Mouse (Mus musculus): Measurements from ENCODE around the gene Smim11.

DNA sequence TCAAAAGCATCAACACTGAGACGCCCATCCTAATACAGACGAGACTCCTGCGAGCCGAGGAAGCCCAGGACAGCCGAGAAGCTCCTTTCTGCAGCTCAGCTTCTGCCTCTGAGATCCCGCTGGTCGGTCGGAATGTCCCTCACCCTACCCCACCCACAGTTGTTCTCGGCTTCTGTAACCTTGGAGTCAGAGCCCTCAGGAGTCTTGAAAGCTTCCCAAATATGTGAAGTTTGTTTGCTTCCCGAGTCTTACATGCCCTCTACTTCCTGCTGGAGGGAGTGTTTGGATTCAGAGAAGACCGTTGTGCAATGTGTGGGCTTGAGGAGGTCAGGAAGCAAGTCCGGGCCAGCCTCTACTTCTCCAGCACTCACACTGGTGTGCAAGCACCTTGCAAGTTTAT, 33.2 kb upstream of the Smim11 start:
- TF ChIP-seq EP300 (IDR thresholded peaks at IDR 0.05; ENCODE audit: low read depth) = no peak
- TF ChIP-seq CTCF (IDR thresholded peaks at IDR 0.05; ENCODE audit: low read depth) = no peak

All from heart, postnatal 0 days (tissue).